Mouse (Mus musculus) embryonic fibroblast, embryonic 13.5 days (primary cell): ENCODE results near the gene Myh3. TPM values are rescaled to one million over a fixed set of nuclear protein-coding genes. Genes with fewer than 3 reads are reported as not detected.

ENCODE experiments used
- H3K27ac ChIP-seq: 2 replicates; pipeline ENCODE4 v1.5.1; 2012; ENCODE audit warnings: low read length, control low read depth, inconsistent platforms; ENCODE audit not compliant: insufficient read depth
- H3K4me1 ChIP-seq: 2 replicates; pipeline ENCODE4 v1.6.1; 2011; ENCODE audit warnings: low read length; ENCODE audit not compliant: control insufficient read depth, insufficient read depth
- H3K4me3 ChIP-seq: 2 replicates; pipeline ENCODE4 v1.5.1; 2011; ENCODE audit warnings: mild to moderate bottlenecking, control low read depth, low read length; ENCODE audit not compliant: insufficient read depth
- CTCF ChIP-seq: IDR thresholded peaks from 2 replicates; pipeline ENCODE4 v1.5.1; 2011; ENCODE audit warnings: mild to moderate bottlenecking, control low read depth, low read length, moderate library complexity, borderline replicate concordance; ENCODE audit not compliant: insufficient read depth
- POLR2A ChIP-seq: IDR thresholded peaks from 2 replicates; pipeline ENCODE4 v1.6.1; 2011; ENCODE audit warnings: low read depth, mild to moderate bottlenecking, control low read depth, low read length, moderate library complexity
- polyA plus RNA-seq: library from polyadenylated mRNA; stranded (reverse); fragments of >200 nt; gene quantifications from 2 replicates; pipeline ENCODE4 v1.2.4, GENCODE M21; 2011; ENCODE audit warnings: low read depth; ENCODE audit not compliant: missing spikeins, insufficient read length

Gene Myh3
- polyA plus RNA-seq, 1 experiment: not detected

GRCm38 (mm10) chr11:67147283-67147921 is 69.3 kb downstream of the Myh3 start:
- no peaks in the 10 kb centered on the region for H3K4me1 ChIP-seq
- TF ChIP-seq POLR2A (no peak), CTCF (no peak)
- H3K4me3 ChIP-seq: no peak overlapping the region
- no peak overlapping the region for H3K27ac ChIP-seq

- TF ChIP-seq CTCF (no peak), POLR2A (no peak)
- Histone ChIP-seq H3K4me3 (no peak overlapping the region), H3K4me1 (no peaks in the 10 kb centered on the region), H3K27ac (no peak overlapping the region)
Observed at GRCm38 (mm10) chr11:67148286-67149012, 70.3 kb downstream of the Myh3 start.

- no peak for TF ChIP-seq POLR2A
- TF ChIP-seq CTCF: no peak
- Histone ChIP-seq H3K4me3 (no peak overlapping the region), H3K27ac (no peak overlapping the region), H3K4me1 (no peaks in the 10 kb centered on the region)
Observed at GRCm38 (mm10) chr11:67150237-67150636, 72.1 kb downstream of the Myh3 start.

GRCm38 (mm10) chr11:67151159-67151558 is 73.1 kb downstream of the Myh3 start:
- TF ChIP-seq CTCF (no peak), POLR2A (no peak)
- no peaks in the 10 kb centered on the region for H3K4me1 ChIP-seq
- H3K4me3 ChIP-seq: no peak overlapping the region
- H3K27ac ChIP-seq: no peak overlapping the region

Other genes starting within 250 kb of the Myh3 start
- gene Pirt, start 166.3 kb upstream of the Myh3 start, polyA plus RNA-seq: not detected in 2 replicates
- gene Tmem238l, start 121.7 kb upstream of the Myh3 start, polyA plus RNA-seq: not detected in 2 replicates
- gene Tmem220, start 53.1 kb upstream of the Myh3 start, polyA plus RNA-seq: 2.6 and 2.9 TPM in 2 replicates
- gene Adprm, start 25.7 kb upstream of the Myh3 start, polyA plus RNA-seq: 22.4 and 22.7 TPM in 2 replicates
- gene Sco1, start 25.6 kb upstream of the Myh3 start, polyA plus RNA-seq: 21.2 and 23.6 TPM in 2 replicates
- gene Myh2, start 92.7 kb downstream of the Myh3 start, polyA plus RNA-seq: 0.08 and 0.12 TPM in 2 replicates
- gene Myh1, start 121.8 kb downstream of the Myh3 start, polyA plus RNA-seq: 0.28 TPM in 1 of 2 replicates, not detected in the other
- not detected in 2 replicates for gene Myh4, start 159.7 kb downstream of the Myh3 start, polyA plus RNA-seq
- gene Myh8, start 198.8 kb downstream of the Myh3 start, polyA plus RNA-seq: not detected in 2 replicates
- gene Myh13, start 243.4 kb downstream of the Myh3 start, polyA plus RNA-seq: not detected in 2 replicates